Mouse (Mus musculus): ENCODE data around the gene Adad1. TPM values are rescaled to one million over a fixed set of nuclear protein-coding genes. Genes with fewer than 3 reads are reported as not detected.

The Adad1 gene
- total and polyA plus RNA-seq, 3 experiments, result not detected

GRCm38 (mm10) chr3:37126162-37126561 lies 62.8 kb downstream of the Adad1 start:
- DNase-seq (ENCODE audit: extremely low read depth), result no peak
- in situ Hi-C loops (cut with MboI; ENCODE audit: low pct_ligation_motif_present, low pct_unique_long_range_greater_than_20kb, low sequenced_read_pairs) (no loop called here), dilution Hi-C loops (cut with MboI; ENCODE audit: extremely low pct_ligation_motif_present, extremely low pct_unique_long_range_greater_than_20kb, low sequenced_read_pairs) (no loop called here)
- Histone ChIP-seq H3K4me1 (ENCODE audit: control insufficient read depth in 1 of 2, insufficient read depth in 2 of 2) (peaks cover 2 to 18% of the 10 kb centered on the region in 2 experiments; a peak in 2 of 4 replicates), H3K4me3 (replicated peaks in 1 of 3; ENCODE audit: low read depth in 2 of 3, low read length in 2 of 3, poor library complexity in 1 of 3) (no peak overlapping the region), H3K9me3 (replicated peaks; ENCODE audit: low read length) (no peaks in the 10 kb centered on the region), H3K36me3 (replicated peaks in 1 of 2; ENCODE audit: control insufficient read depth in 1 of 2, insufficient read depth in 1 of 2, low read length in 1 of 2) (no peaks in the 10 kb centered on the region), H3K27ac (ENCODE audit: insufficient read depth, low read depth) (no peak overlapping the region), H3K27me3 (replicated peaks) (no peaks in the 10 kb centered on the region), H3K9ac (ENCODE audit: insufficient read depth, low read depth) (no peak overlapping the region), H3K4me2 (ENCODE audit: insufficient read depth, low read depth, poor library complexity, severe bottlenecking) (no peak overlapping the region), H3K79me2 (replicated peaks; ENCODE audit: control insufficient read depth, extremely low read depth, insufficient read depth, poor library complexity, severe bottlenecking) (no peaks in the 10 kb centered on the region)
- TF ChIP-seq POLR2AphosphoS2 (IDR thresholded peaks at IDR 0.05; ENCODE audit: low read depth, low read length) (no peak), KAT2A (IDR thresholded peaks at IDR 0.05; ENCODE audit: insufficient replicate concordance, low read length) (no peak), JUN (IDR thresholded peaks at IDR 0.05; ENCODE audit: insufficient read depth, low read depth, low read length) (no peak)

- Histone ChIP-seq H3K9ac (ENCODE audit: insufficient read depth, low read depth) (no peak overlapping the region), H3K36me3 (replicated peaks in 1 of 2; ENCODE audit: control insufficient read depth in 1 of 2, insufficient read depth in 1 of 2, low read length in 1 of 2) (no peaks in the 10 kb centered on the region), H3K27me3 (replicated peaks) (no peaks in the 10 kb centered on the region), H3K9me3 (replicated peaks; ENCODE audit: low read length) (no peaks in the 10 kb centered on the region), H3K27ac (ENCODE audit: insufficient read depth, low read depth) (no peak overlapping the region), H3K4me1 (ENCODE audit: control insufficient read depth in 1 of 2, insufficient read depth in 2 of 2) (peaks cover 2 to 18% of the 10 kb centered on the region in 2 experiments; a peak in 2 of 4 replicates), H3K4me3 (replicated peaks in 1 of 3; ENCODE audit: low read depth in 2 of 3, low read length in 2 of 3, poor library complexity in 1 of 3) (no peak overlapping the region), H3K79me2 (replicated peaks; ENCODE audit: control insufficient read depth, extremely low read depth, insufficient read depth, poor library complexity, severe bottlenecking) (no peaks in the 10 kb centered on the region), H3K4me2 (ENCODE audit: insufficient read depth, low read depth, poor library complexity, severe bottlenecking) (no peak overlapping the region)
- peak; percentile 71 for DNase-seq (ENCODE audit: extremely low read depth)
- in situ Hi-C loops (cut with MboI; ENCODE audit: low pct_ligation_motif_present, low pct_unique_long_range_greater_than_20kb, low sequenced_read_pairs) (no loop called here), dilution Hi-C loops (cut with MboI; ENCODE audit: extremely low pct_ligation_motif_present, extremely low pct_unique_long_range_greater_than_20kb, low sequenced_read_pairs) (no loop called here)
- TF ChIP-seq ELF1 (IDR thresholded peaks at IDR 0.05; ENCODE audit: low read depth, low read length) (no peak), NRF1 (IDR thresholded peaks at IDR 0.05; ENCODE audit: low read depth, low read length) (no peak), ZC3H11A (IDR thresholded peaks at IDR 0.05; ENCODE audit: low read depth, low read length) (no peak), ZMIZ1 (IDR thresholded peaks at IDR 0.05; ENCODE audit: low read depth, low read length) (no peak), ETS1 (conservative IDR thresholded peaks at IDR 0.05; ENCODE audit: low read depth, low read length) (peak; percentile 99), USF1 (IDR thresholded peaks at IDR 0.05; ENCODE audit: low read depth, low read length) (no peak), USF2 (conservative IDR thresholded peaks at IDR 0.05; ENCODE audit: low read depth, low read length) (no peak), SMC3 (IDR thresholded peaks at IDR 0.05; ENCODE audit: low read depth, low read length) (no peak), PAX5 (IDR thresholded peaks at IDR 0.05; ENCODE audit: low read length) (no peak), E2F4 (IDR thresholded peaks at IDR 0.05; ENCODE audit: insufficient replicate concordance, low read depth, low read length) (no peak), ZKSCAN1 (IDR thresholded peaks at IDR 0.05; ENCODE audit: borderline replicate concordance, low read depth, low read length) (no peak), SIN3A (IDR thresholded peaks at IDR 0.05; ENCODE audit: low read length) (no peak), MEF2A (IDR thresholded peaks at IDR 0.05; ENCODE audit: borderline replicate concordance, low read depth, low read length) (peak; percentile 86), MYC (IDR thresholded peaks at IDR 0.05; ENCODE audit: low read depth, low read length) (peak; percentile 27; the same call in 1 of the 2 replicates), BHLHE40 (IDR thresholded peaks at IDR 0.05; ENCODE audit: low read depth, low read length) (peak; percentile 57; the same call in 1 of the 2 replicates), CHD1 (IDR thresholded peaks at IDR 0.05; ENCODE audit: low read depth, low read length) (no peak), MAFK (IDR thresholded peaks at IDR 0.05; ENCODE audit: insufficient replicate concordance, low read length) (no peak), TCF12 (IDR thresholded peaks at IDR 0.05; ENCODE audit: low read depth, low read length) (peak; percentile 75; the same call in 1 of the 2 replicates), EP300 (IDR thresholded peaks at IDR 0.05; ENCODE audit: low read length) (peak; percentile 52; the same call in 1 of the 2 replicates), KAT2A (IDR thresholded peaks at IDR 0.05; ENCODE audit: insufficient replicate concordance, low read length) (no peak), TBP (conservative IDR thresholded peaks at IDR 0.05; ENCODE audit: low read depth, low read length) (no peak), HCFC1 (IDR thresholded peaks at IDR 0.05; ENCODE audit: low read depth, low read length) (no peak), MAZ (IDR thresholded peaks at IDR 0.05; ENCODE audit: low read depth, low read length) (no peak), NELFE (IDR thresholded peaks at IDR 0.05; ENCODE audit: low read depth, low read length) (no peak), ZNF384 (IDR thresholded peaks at IDR 0.05; ENCODE audit: low read depth, low read length) (no peak), CTCF (conservative IDR thresholded peaks at IDR 0.05 in 1 of 2, IDR thresholded peaks at IDR 0.05 in 1 of 2; ENCODE audit: low read depth in 2 of 2, low read length in 2 of 2) (no peak), RCOR1 (conservative IDR thresholded peaks at IDR 0.05; ENCODE audit: low read depth, low read length) (no peak), JUND (conservative IDR thresholded peaks at IDR 0.05; ENCODE audit: low read depth, low read length) (no peak), CHD2 (IDR thresholded peaks at IDR 0.05; ENCODE audit: low read length) (no peak), IRF4 (IDR thresholded peaks at IDR 0.05; ENCODE audit: low read depth, low read length) (0 out of 2 replicates have a peak, but pooled peaks have one; percentile 60), POLR2A (IDR thresholded peaks at IDR 0.05; ENCODE audit: low read depth, low read length) (no peak), POLR2AphosphoS2 (IDR thresholded peaks at IDR 0.05; ENCODE audit: low read depth, low read length) (no peak), UBTF (IDR thresholded peaks at IDR 0.05; ENCODE audit: low read depth, low read length) (no peak)
Measured at GRCm38 (mm10) chr3:37128269-37128668, 64.9 kb downstream of the Adad1 start.
